Mouse (Mus musculus) adrenal gland, postnatal 10 days (tissue): Measurements from ENCODE around the gene Prss54. TPM values are rescaled to one million over a fixed set of nuclear protein-coding genes. Genes with fewer than 3 reads are reported as not detected.
A peak's percentile ranks its signal among the peaks of the same experiment; 100 is the strongest.

Source experiments
- DNase-seq: peaks from one replicate; pipeline ENCODE4 v3.0.0; 2021; ENCODE audit warnings: mixed read lengths
- total RNA-seq, 2 experiments: library from RNA; stranded (reverse); gene quantifications; 2 replicates each; pipeline ENCODE4 v1.2.3; 2021

Prss54 gene
- total RNA-seq, 2 experiments from 2014 or later, result not detected

- no peak for DNase-seq
Measured at GRCm38 (mm10) chr8:95551577-95551976, 24.6 kb downstream of the Prss54 start.

- DNase-seq, result no peak
Measured at GRCm38 (mm10) chr8:95549871-95550829, 26.0 kb downstream of the Prss54 start.

GRCm38 (mm10) chr8:95547931-95548330 lies 28.2 kb downstream of the Prss54 start:
- DNase-seq, result no peak

GRCm38 (mm10) chr8:95546986-95547385 lies 29.2 kb downstream of the Prss54 start:
- no peak for DNase-seq

- no peak for DNase-seq
Measured at GRCm38 (mm10) chr8:95545815-95546214, 30.3 kb downstream of the Prss54 start.

GRCm38 (mm10) chr8:95543065-95543464 lies 33.1 kb downstream of the Prss54 start:
- DNase-seq, result no peak

- DNase-seq, result no peak
Measured at GRCm38 (mm10) chr8:95542191-95542590, 33.9 kb downstream of the Prss54 start.

GRCm38 (mm10) chr8:95539487-95539886 lies 36.7 kb downstream of the Prss54 start:
- no peak for DNase-seq

GRCm38 (mm10) chr8:95533584-95534387 lies 42.4 kb downstream of the Prss54 start, which contains the start of gene Ccdc113:
Gene Ccdc113, plus strand, starts transcription at chr8:95534085.
- DNase-seq, result peak; percentile 82

- no peak for DNase-seq
Measured at GRCm38 (mm10) chr8:95532206-95532605, 43.9 kb downstream of the Prss54 start.

GRCm38 (mm10) chr8:95528750-95529310 lies 47.3 kb downstream of the Prss54 start:
- no peak for DNase-seq

- DNase-seq, result no peak
Measured at GRCm38 (mm10) chr8:95528194-95528593, 47.9 kb downstream of the Prss54 start.

GRCm38 (mm10) chr8:95523991-95524390 lies 52.1 kb downstream of the Prss54 start:
- no peak for DNase-seq

GRCm38 (mm10) chr8:95516928-95517327 lies 59.2 kb downstream of the Prss54 start:
- DNase-seq, result no peak

GRCm38 (mm10) chr8:95513219-95513618 lies 62.9 kb downstream of the Prss54 start:
- DNase-seq, result no peak

GRCm38 (mm10) chr8:95512257-95512656 lies 63.9 kb downstream of the Prss54 start:
- no peak for DNase-seq

Other genes starting within 250 kb of the Prss54 start
- 10 to 100 TPM; 10.5 to 11.3 TPM for gene Zfp319, start 244.4 kb downstream of the Prss54 start, total RNA-seq
- gene Usb1, start 244.1 kb downstream of the Prss54 start, total RNA-seq, result 10 to 100 TPM; 18.5 to 20.5 TPM
- gene Mmp15, start 224.1 kb downstream of the Prss54 start, total RNA-seq, result 10 to 100 TPM; 23.0 to 32.7 TPM
- gene Cfap20, start 141.5 kb downstream of the Prss54 start, total RNA-seq, result 10 to 100 TPM; 48.4 to 57.7 TPM
- gene Csnk2a2, start 86.3 kb downstream of the Prss54 start, total RNA-seq, result 10 to 100 TPM; 68.8 to 70.0 TPM
- gene Ccdc113, start 42.3 kb downstream of the Prss54 start, total RNA-seq, result 1 to 10 TPM in 1 of 2 experiments, under 1 TPM in 1; 0.76 to 1.2 TPM
- 1 to 10 TPM; 3.8 to 5.1 TPM for gene Gins3, start 57.1 kb upstream of the Prss54 start, total RNA-seq
- gene Ndrg4, start 100.6 kb upstream of the Prss54 start, total RNA-seq, result 10 to 100 TPM; 23.4 to 46.3 TPM
- 10 to 100 TPM; 19.1 to 23.2 TPM for gene Setd6, start 139.5 kb upstream of the Prss54 start, total RNA-seq
- 100 to 1,000 TPM; 120 to 163 TPM for gene Cnot1, start 231.1 kb upstream of the Prss54 start, total RNA-seq
- gene Sap18b, start 249.0 kb upstream of the Prss54 start, total RNA-seq, result 100 to 1,000 TPM; 154 to 168 TPM